Mouse (Mus musculus): ENCODE results near the gene Phlpp2. TPM values are rescaled to one million over a fixed set of nuclear protein-coding genes. Genes with fewer than 3 reads are reported as not detected.

Phlpp2 gene
- 3.7 and 5.0 TPM in 2 replicates for polyA plus RNA-seq (2014; fragmentation: Nextera tagmentation; extraction: Ambion mirVana)

GRCm38 (mm10) chr8:109868003-109868679, at the start of gene Phlpp2:
Gene Phlpp2 (plus strand): TSS chr8:109868542.
- Histone ChIP-seq H3K9ac (ENCODE audit: low read length) (peak within 1 kb of the TSS; percentile 94), H3K27me3 (replicated peaks; ENCODE audit: control insufficient read depth, insufficient read depth, low read length) (no peaks in the 10 kb centered on the region), H3K36me3 (ENCODE audit: control insufficient read depth, insufficient read depth, low read length) (peaks cover 4% of the 10 kb centered on the region), H3K9me3 (replicated peaks; ENCODE audit: control insufficient read depth, low read length) (no peaks in the 10 kb centered on the region), H3K4me1 (ENCODE audit: control insufficient read depth, insufficient read depth, low read length) (no peaks in the 10 kb centered on the region), H3K4me2 (ENCODE audit: low read length) (peak within 1 kb of the TSS; percentile 73), H3K27ac (ENCODE audit: low read depth, low read length) (peak within 1 kb of the TSS; percentile 89), H3K4me3 (ENCODE audit: low read depth, low read length) (peak within 1 kb of the TSS; percentile 98)
- WGBS, result 2% methylated on average over 35 of the region's 42 CpGs
- DNase-seq (ENCODE audit: low spot score), result peak; percentile 95
- ATAC-seq, result peak; percentile 97

DNA sequence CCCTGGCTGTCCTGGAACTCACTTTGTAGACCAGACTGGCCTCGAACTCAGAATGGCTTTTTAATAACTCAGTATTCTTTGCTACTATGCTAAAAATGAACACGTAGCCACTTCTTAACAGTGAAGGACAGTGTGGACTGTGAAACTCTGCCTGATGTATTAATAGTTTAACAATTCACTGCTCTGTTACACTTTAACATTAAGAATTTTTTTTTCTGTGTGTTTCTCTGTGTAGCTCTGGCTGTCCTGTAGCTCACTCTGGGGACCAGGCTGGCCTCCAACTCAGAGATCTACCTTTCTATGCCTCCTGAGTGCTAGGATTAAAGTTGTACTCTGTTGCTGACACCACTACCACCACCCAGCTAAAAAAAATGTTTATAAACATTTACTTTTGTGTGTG, 44.8 kb upstream of the Phlpp2 start:
- H3K27me3 ChIP-seq (replicated peaks; ENCODE audit: control insufficient read depth, insufficient read depth, low read length), result no peaks in the 10 kb centered on the region
- H3K4me1 ChIP-seq (ENCODE audit: control insufficient read depth, insufficient read depth, low read length), result no peaks in the 10 kb centered on the region
- no peak overlapping the region for H3K4me3 ChIP-seq (ENCODE audit: low read depth, low read length)
- H3K4me2 ChIP-seq (ENCODE audit: low read length), result no peak overlapping the region
- 0 out of 2 replicates have a peak, but pooled peaks cover 7% of the 10 kb centered on the region for H3K36me3 ChIP-seq (ENCODE audit: control insufficient read depth, insufficient read depth, low read length)
- H3K9ac ChIP-seq (ENCODE audit: low read length), result no peak overlapping the region
- ATAC-seq (no peak), DNase-seq (ENCODE audit: low spot score) (no peak)
- no peaks in the 10 kb centered on the region for H3K9me3 ChIP-seq (replicated peaks; ENCODE audit: control insufficient read depth, low read length)
- no peak overlapping the region for H3K27ac ChIP-seq (ENCODE audit: low read depth, low read length)
- 93% methylated on average over 2 of the region's 2 CpGs for WGBS

DNA sequence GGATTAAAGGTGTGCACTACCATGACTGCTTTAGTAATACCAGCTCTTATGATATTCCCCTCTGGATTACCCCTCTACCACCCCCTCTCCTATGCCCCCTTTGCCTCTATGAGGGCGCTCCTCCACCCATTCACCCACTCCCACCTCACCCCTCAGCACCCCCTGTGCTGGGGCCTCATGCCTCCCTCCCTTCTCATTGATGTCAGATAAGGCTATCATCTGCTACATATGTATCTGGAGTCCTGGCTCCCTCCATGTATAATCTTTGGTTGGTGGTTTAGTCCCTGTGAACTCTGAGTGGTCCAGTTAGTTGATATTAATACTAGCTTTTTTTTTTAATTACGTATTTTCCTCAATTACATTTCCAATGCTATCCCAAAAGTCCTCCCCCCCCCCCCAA, 28.5 kb upstream of the Phlpp2 start:
- DNase-seq (ENCODE audit: low spot score) (no peak), ATAC-seq (no peak)
- Histone ChIP-seq H3K4me2 (ENCODE audit: low read length) (no peak overlapping the region), H3K27me3 (replicated peaks; ENCODE audit: control insufficient read depth, insufficient read depth, low read length) (no peaks in the 10 kb centered on the region), H3K9ac (ENCODE audit: low read length) (no peak overlapping the region), H3K36me3 (ENCODE audit: control insufficient read depth, insufficient read depth, low read length) (peaks cover 43% of the 10 kb centered on the region), H3K4me3 (ENCODE audit: low read depth, low read length) (no peak overlapping the region), H3K27ac (ENCODE audit: low read depth, low read length) (no peak overlapping the region), H3K4me1 (ENCODE audit: control insufficient read depth, insufficient read depth, low read length) (no peaks in the 10 kb centered on the region), H3K9me3 (replicated peaks; ENCODE audit: control insufficient read depth, low read length) (no peaks in the 10 kb centered on the region)
- 96% methylated on average over 2 of the region's 2 CpGs for WGBS

- Histone ChIP-seq H3K4me3 (ENCODE audit: low read depth, low read length) (no peak overlapping the region), H3K4me1 (ENCODE audit: control insufficient read depth, insufficient read depth, low read length) (no peaks in the 10 kb centered on the region), H3K9me3 (replicated peaks; ENCODE audit: control insufficient read depth, low read length) (no peaks in the 10 kb centered on the region), H3K9ac (ENCODE audit: low read length) (no peak overlapping the region), H3K36me3 (ENCODE audit: control insufficient read depth, insufficient read depth, low read length) (peaks cover 55% of the 10 kb centered on the region), H3K4me2 (ENCODE audit: low read length) (no peak overlapping the region), H3K27me3 (replicated peaks; ENCODE audit: control insufficient read depth, insufficient read depth, low read length) (no peaks in the 10 kb centered on the region), H3K27ac (ENCODE audit: low read depth, low read length) (no peak overlapping the region)
- DNase-seq (ENCODE audit: low spot score) (no peak), ATAC-seq (no peak)
- 100% methylated on average over 1 of the region's 1 CpGs for WGBS
Measured at GRCm38 (mm10) chr8:109842468-109842867, 25.9 kb upstream of the Phlpp2 start.

- Histone ChIP-seq H3K27ac (ENCODE audit: low read depth, low read length) (no peak overlapping the region), H3K36me3 (ENCODE audit: control insufficient read depth, insufficient read depth, low read length) (peaks cover 62% of the 10 kb centered on the region), H3K4me3 (ENCODE audit: low read depth, low read length) (no peak overlapping the region), H3K4me2 (ENCODE audit: low read length) (no peak overlapping the region), H3K4me1 (ENCODE audit: control insufficient read depth, insufficient read depth, low read length) (no peaks in the 10 kb centered on the region), H3K9me3 (replicated peaks; ENCODE audit: control insufficient read depth, low read length) (no peaks in the 10 kb centered on the region), H3K9ac (ENCODE audit: low read length) (no peak overlapping the region), H3K27me3 (replicated peaks; ENCODE audit: control insufficient read depth, insufficient read depth, low read length) (no peaks in the 10 kb centered on the region)
- DNase-seq (ENCODE audit: low spot score) (no peak), ATAC-seq (no peak)
- 83% methylated on average over 2 of the region's 2 CpGs for WGBS
Measured at GRCm38 (mm10) chr8:109847866-109848265, 20.5 kb upstream of the Phlpp2 start.

DNA sequence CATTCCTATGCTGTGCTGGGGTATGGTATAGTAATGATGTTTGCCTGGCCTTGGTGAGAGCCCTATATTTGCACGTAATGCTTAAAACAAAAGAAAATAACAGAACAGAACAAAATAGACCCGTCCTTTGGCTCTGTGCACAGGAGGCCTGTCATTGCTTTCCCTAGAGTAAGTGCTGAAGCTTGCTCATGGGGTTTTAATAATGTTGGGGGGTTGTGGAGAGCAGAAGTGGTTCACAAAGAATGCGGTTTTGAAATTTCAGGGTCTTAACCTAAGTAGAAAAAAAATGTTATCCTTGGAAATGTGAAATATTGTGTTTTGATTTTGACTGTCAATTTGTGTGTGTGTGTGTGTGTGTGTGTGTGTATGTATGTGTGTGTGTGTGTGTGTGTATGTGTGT, 19.4 kb upstream of the Phlpp2 start:
- no peaks in the 10 kb centered on the region for H3K9me3 ChIP-seq (replicated peaks; ENCODE audit: control insufficient read depth, low read length)
- H3K4me3 ChIP-seq (ENCODE audit: low read depth, low read length), result no peak overlapping the region
- no peak overlapping the region for H3K9ac ChIP-seq (ENCODE audit: low read length)
- no peak for DNase-seq (ENCODE audit: low spot score)
- ATAC-seq, result no peak
- H3K27ac ChIP-seq (ENCODE audit: low read depth, low read length), result no peak overlapping the region
- H3K27me3 ChIP-seq (replicated peaks; ENCODE audit: control insufficient read depth, insufficient read depth, low read length), result no peaks in the 10 kb centered on the region
- peaks cover 55% of the 10 kb centered on the region for H3K36me3 ChIP-seq (ENCODE audit: control insufficient read depth, insufficient read depth, low read length)
- H3K4me1 ChIP-seq (ENCODE audit: control insufficient read depth, insufficient read depth, low read length), result no peaks in the 10 kb centered on the region
- WGBS, result 90% methylated on average over 3 of the region's 3 CpGs
- H3K4me2 ChIP-seq (ENCODE audit: low read length), result no peak overlapping the region

- Histone ChIP-seq H3K9me3 (replicated peaks; ENCODE audit: control insufficient read depth, low read length) (no peaks in the 10 kb centered on the region), H3K36me3 (ENCODE audit: control insufficient read depth, insufficient read depth, low read length) (peaks cover 73% of the 10 kb centered on the region), H3K4me2 (ENCODE audit: low read length) (no peak overlapping the region), H3K4me3 (ENCODE audit: low read depth, low read length) (no peak overlapping the region), H3K4me1 (ENCODE audit: control insufficient read depth, insufficient read depth, low read length) (no peaks in the 10 kb centered on the region), H3K9ac (ENCODE audit: low read length) (no peak overlapping the region), H3K27me3 (replicated peaks; ENCODE audit: control insufficient read depth, insufficient read depth, low read length) (no peaks in the 10 kb centered on the region), H3K27ac (ENCODE audit: low read depth, low read length) (no peak overlapping the region)
- no peak for ATAC-seq
- WGBS, result 39% methylated on average over 6 of the region's 6 CpGs
- DNase-seq (ENCODE audit: low spot score), result peak; percentile 82
Measured at GRCm38 (mm10) chr8:109853423-109853822, 14.9 kb upstream of the Phlpp2 start.

DNA sequence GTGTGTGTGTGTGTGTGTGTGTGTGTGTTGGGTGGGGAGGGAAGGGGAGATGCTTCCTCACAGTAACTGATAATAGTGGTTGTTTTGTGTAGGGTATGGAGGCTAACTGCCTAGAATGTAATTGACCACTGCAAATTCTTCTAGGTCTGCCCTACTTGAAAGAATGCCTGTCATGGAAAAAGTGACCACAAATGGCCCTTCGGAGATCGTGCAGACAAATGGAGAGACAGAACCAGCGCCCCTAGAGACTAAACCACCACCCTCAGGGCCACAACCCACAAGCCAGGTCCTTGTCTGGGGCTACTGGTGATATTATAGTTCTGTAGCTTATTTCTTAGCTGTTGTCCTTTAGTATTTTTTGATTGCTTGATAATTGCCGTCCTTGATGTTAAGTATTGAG, 13.8 kb upstream of the Phlpp2 start:
- Histone ChIP-seq H3K27me3 (replicated peaks; ENCODE audit: control insufficient read depth, insufficient read depth, low read length) (no peaks in the 10 kb centered on the region), H3K9ac (ENCODE audit: low read length) (no peak overlapping the region), H3K4me1 (ENCODE audit: control insufficient read depth, insufficient read depth, low read length) (no peaks in the 10 kb centered on the region), H3K27ac (ENCODE audit: low read depth, low read length) (no peak overlapping the region), H3K36me3 (ENCODE audit: control insufficient read depth, insufficient read depth, low read length) (peaks cover 75% of the 10 kb centered on the region), H3K4me2 (ENCODE audit: low read length) (no peak overlapping the region), H3K9me3 (replicated peaks; ENCODE audit: control insufficient read depth, low read length) (no peaks in the 10 kb centered on the region), H3K4me3 (ENCODE audit: low read depth, low read length) (no peak overlapping the region)
- DNase-seq (ENCODE audit: low spot score), result no peak
- 91% methylated on average over 4 of the region's 4 CpGs for WGBS
- ATAC-seq, result no peak

GRCm38 (mm10) chr8:109855451-109855850, 12.9 kb upstream of the Phlpp2 start:
- 99% methylated on average over 6 of the region's 6 CpGs for WGBS
- Histone ChIP-seq H3K36me3 (ENCODE audit: control insufficient read depth, insufficient read depth, low read length) (peaks cover 75% of the 10 kb centered on the region), H3K9ac (ENCODE audit: low read length) (no peak overlapping the region), H3K27ac (ENCODE audit: low read depth, low read length) (no peak overlapping the region), H3K9me3 (replicated peaks; ENCODE audit: control insufficient read depth, low read length) (no peaks in the 10 kb centered on the region), H3K4me1 (ENCODE audit: control insufficient read depth, insufficient read depth, low read length) (no peaks in the 10 kb centered on the region), H3K4me3 (ENCODE audit: low read depth, low read length) (no peak overlapping the region), H3K4me2 (ENCODE audit: low read length) (no peak overlapping the region), H3K27me3 (replicated peaks; ENCODE audit: control insufficient read depth, insufficient read depth, low read length) (no peaks in the 10 kb centered on the region)
- no peak for DNase-seq (ENCODE audit: low spot score)
- ATAC-seq, result no peak
